Mouse (Mus musculus) olfactory bulb, adult 2 months (tissue): ENCODE measurements at regions not wholly inside any gene's neighbourhood (a gene's known extent, or its start where the extent isn't known, plus 50 kb on each side); places are given as distances from the start of the nearest gene placed in this dataset.

Source experiments
- CTCF ChIP-seq: fragments of 200-500 bp; IDR thresholded peaks from 2 replicates; pipeline ENCODE4 v1.5.1; 2012; ENCODE audit warnings: low read depth, mild to moderate bottlenecking, low read length, moderate library complexity; ENCODE audit not compliant: insufficient read depth
- POLR2A ChIP-seq: fragments of 200-500 bp; IDR thresholded peaks from 2 replicates; pipeline ENCODE4 v1.6.1; 2012; ENCODE audit warnings: mild to moderate bottlenecking, low read depth, low read length, moderate library complexity; ENCODE audit not compliant: insufficient read depth

GRCm38 (mm10) chr5:39128931-39129330 lies 252.3 kb upstream of the Clnk start:
- TF ChIP-seq CTCF (no peak), POLR2A (no peak)
